Mouse (Mus musculus): ENCODE data around the gene C1qtnf7.

DNA sequence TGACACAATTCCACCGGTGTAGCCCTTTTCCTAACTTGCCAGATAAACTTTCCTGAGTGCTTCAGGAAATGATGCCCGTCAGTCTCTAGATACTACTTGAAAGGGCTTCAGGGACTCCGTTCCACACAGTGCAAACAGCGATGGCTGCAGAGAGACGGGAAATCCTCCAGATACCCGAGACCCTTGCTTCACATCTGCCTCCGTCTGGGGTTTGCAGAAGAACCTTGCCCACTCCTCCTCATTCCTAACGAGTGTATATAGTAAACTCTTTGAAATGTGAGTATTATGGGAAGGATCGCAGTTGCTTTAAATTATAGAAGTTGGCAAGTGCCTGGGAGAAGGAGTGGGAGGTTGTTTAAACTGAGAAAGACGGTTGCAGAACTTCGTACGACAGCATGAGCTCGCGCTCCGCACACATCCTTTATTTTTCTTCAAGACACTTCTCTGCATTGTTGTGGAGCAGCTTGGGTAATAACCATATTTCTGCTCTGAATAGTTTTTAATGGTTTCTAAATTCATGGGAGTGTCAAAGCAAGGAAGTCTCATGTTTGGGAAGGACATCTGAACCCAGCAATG is at the start of gene C1qtnf7:
- TF ChIP-seq EP300 (IDR thresholded peaks at IDR 0.05; ENCODE audit: low read depth) = no peak
- no peak for TF ChIP-seq CTCF (IDR thresholded peaks at IDR 0.05; ENCODE audit: low read depth)
